Mouse (Mus musculus) kidney, adult 2 months (tissue): Measurements from ENCODE around the gene Slc9a9. TPM values are rescaled to one million over a fixed set of nuclear protein-coding genes. Genes with fewer than 3 reads are reported as not detected.

Experiments used
- DNase-seq: peaks from one replicate; pipeline ENCODE4 v3.0.0; 2021
- H3K27ac ChIP-seq: fragments of 200-500 bp; 2 replicates; pipeline ENCODE4 v1.5.1; 2012; ENCODE audit warnings: low read depth, low read length, control low read depth, inconsistent platforms; ENCODE audit not compliant: insufficient read depth
- H3K27me3 ChIP-seq: fragments of 200-500 bp; replicated peaks from 2 replicates; pipeline ENCODE4 v1.6.1; 2012; ENCODE audit warnings: mild to moderate bottlenecking, moderate library complexity, low read length, inconsistent platforms; ENCODE audit not compliant: control insufficient read depth, insufficient read depth
- H3K36me3 ChIP-seq: fragments of 200-500 bp; 2 replicates; pipeline ENCODE4 v1.6.1; 2012; ENCODE audit warnings: mild to moderate bottlenecking, moderate library complexity, low read length, inconsistent platforms; ENCODE audit not compliant: control insufficient read depth, insufficient read depth
- H3K4me1 ChIP-seq: fragments of 200-500 bp; 2 replicates; pipeline ENCODE4 v1.6.1; 2011; ENCODE audit warnings: low read length; ENCODE audit not compliant: control insufficient read depth, insufficient read depth
- H3K4me3 ChIP-seq: fragments of 200-500 bp; 2 replicates; pipeline ENCODE4 v1.5.1; 2011; ENCODE audit warnings: mild to moderate bottlenecking, low read depth, low read length, control low read depth; ENCODE audit not compliant: insufficient read depth
- CTCF ChIP-seq: fragments of 200-500 bp; conservative IDR thresholded peaks from 2 replicates; pipeline ENCODE4 v1.5.1; 2011; ENCODE audit warnings: low read depth, mild to moderate bottlenecking, control low read depth, low read length, moderate library complexity, mixed read lengths; ENCODE audit not compliant: insufficient read depth, insufficient read length
- POLR2A ChIP-seq: fragments of 200-500 bp; IDR thresholded peaks from one replicate; pipeline ENCODE4 v1.6.1; 2011; ENCODE audit warnings: low read depth, low read length, control low read depth
- WGBS: fragments of 180-500 bp; shearing (Covaris S2); methylation state at CpG from one replicate; pipeline ENCODE4 v1.1.7; 2018; 5-methylcytosine and 5-hydroxymethylcytosine counted together
- polyA plus RNA-seq: library from polyadenylated mRNA; depleted of rRNA; stranded (reverse); fragments of >200 nt; gene quantifications from 2 replicates; pipeline ENCODE4 v1.2.3, GENCODE M21; 2012

Gene Slc9a9
- polyA plus RNA-seq, 1 experiment = 1.5 TPM

GRCm38 (mm10) chr9:94743291-94743690 is 73.6 kb downstream of the Slc9a9 start:
- no peak overlapping the region for H3K27ac ChIP-seq
- WGBS = 93% methylated on average over 1 of the region's 1 CpGs
- H3K27me3 ChIP-seq = no peaks in the 10 kb centered on the region
- H3K36me3 ChIP-seq = no peaks in the 10 kb centered on the region
- DNase-seq = no peak
- no peak overlapping the region for H3K4me3 ChIP-seq
- no peaks in the 10 kb centered on the region for H3K4me1 ChIP-seq
- TF ChIP-seq POLR2A (no peak), CTCF (no peak)

GRCm38 (mm10) chr9:94748503-94748902 is 78.8 kb downstream of the Slc9a9 start:
- H3K27me3 ChIP-seq = no peaks in the 10 kb centered on the region
- no peak for DNase-seq
- no peaks in the 10 kb centered on the region for H3K4me1 ChIP-seq
- H3K36me3 ChIP-seq = no peaks in the 10 kb centered on the region
- TF ChIP-seq CTCF (no peak), POLR2A (no peak)
- H3K27ac ChIP-seq = no peak overlapping the region
- H3K4me3 ChIP-seq = no peak overlapping the region
- WGBS = 48% methylated on average over 2 of the region's 2 CpGs

- H3K27me3 ChIP-seq = no peaks in the 10 kb centered on the region
- TF ChIP-seq CTCF (no peak), POLR2A (no peak)
- WGBS = 71% methylated on average over 8 of the region's 8 CpGs
- no peaks in the 10 kb centered on the region for H3K36me3 ChIP-seq
- H3K27ac ChIP-seq = no peak overlapping the region
- no peak overlapping the region for H3K4me3 ChIP-seq
- H3K4me1 ChIP-seq = no peaks in the 10 kb centered on the region
- DNase-seq = no peak
These were observed 80.5 kb downstream of the Slc9a9 start for GRCm38 (mm10) chr9:94750187-94750586.

GRCm38 (mm10) chr9:94750935-94751637 is 81.4 kb downstream of the Slc9a9 start:
- TF ChIP-seq POLR2A (no peak), CTCF (no peak)
- Histone ChIP-seq H3K36me3 (no peaks in the 10 kb centered on the region), H3K27ac (no peak overlapping the region), H3K4me3 (no peak overlapping the region), H3K4me1 (no peaks in the 10 kb centered on the region), H3K27me3 (no peaks in the 10 kb centered on the region)
- no peak for DNase-seq
- 41% methylated on average over 19 of the region's 19 CpGs for WGBS

GRCm38 (mm10) chr9:94751638-94752021 is 81.9 kb downstream of the Slc9a9 start:
- no peaks in the 10 kb centered on the region for H3K4me1 ChIP-seq
- DNase-seq = no peak
- no peak for TF ChIP-seq POLR2A
- no peak for TF ChIP-seq CTCF
- no peaks in the 10 kb centered on the region for H3K27me3 ChIP-seq
- WGBS = 29% methylated on average over 10 of the region's 10 CpGs
- no peak overlapping the region for H3K27ac ChIP-seq
- no peak overlapping the region for H3K4me3 ChIP-seq
- no peaks in the 10 kb centered on the region for H3K36me3 ChIP-seq

GRCm38 (mm10) chr9:94752121-94752520 is 82.4 kb downstream of the Slc9a9 start:
- no peak for DNase-seq
- no peak overlapping the region for H3K4me3 ChIP-seq
- no peak overlapping the region for H3K27ac ChIP-seq
- WGBS = 88% methylated on average over 3 of the region's 3 CpGs
- no peaks in the 10 kb centered on the region for H3K27me3 ChIP-seq
- H3K36me3 ChIP-seq = no peaks in the 10 kb centered on the region
- TF ChIP-seq POLR2A (no peak), CTCF (no peak)
- H3K4me1 ChIP-seq = no peaks in the 10 kb centered on the region

- TF ChIP-seq CTCF (no peak), POLR2A (no peak)
- no peaks in the 10 kb centered on the region for H3K4me1 ChIP-seq
- DNase-seq = no peak
- no peak overlapping the region for H3K4me3 ChIP-seq
- H3K36me3 ChIP-seq = no peaks in the 10 kb centered on the region
- 11% methylated on average over 5 of the region's 5 CpGs for WGBS
- no peaks in the 10 kb centered on the region for H3K27me3 ChIP-seq
- no peak overlapping the region for H3K27ac ChIP-seq
These were observed 90.2 kb downstream of the Slc9a9 start for GRCm38 (mm10) chr9:94759904-94760303.
